Mouse (Mus musculus) heart, embryonic 13.5 days (tissue): ENCODE results near the gene Ccdc17. TPM values are rescaled to one million over a fixed set of nuclear protein-coding genes. Genes with fewer than 3 reads are reported as not detected.
A peak's percentile ranks its signal among the peaks of the same experiment; 100 is the strongest.

Experiments
- ATAC-seq: fragments of 200-750 bp; cut with Nextera tagmentation; 2 replicates; pipeline ENCODE4 v1.8.0; 2017; ENCODE audit warnings: moderate TSS enrichment; ENCODE audit not compliant: insufficient number of reproducible peaks, low FRiP score, low TSS enrichment; ENCODE audit errors: extremely low read depth
- H3K27ac ChIP-seq: fragments of 300-500 bp; sonication (generic); replicated peaks from 2 replicates; pipeline ENCODE4 v1.5.1; 2015; ENCODE audit warnings: moderate library complexity, mild to moderate bottlenecking, inconsistent platforms
- H3K27me3 ChIP-seq: fragments of 300-500 bp; sonication (generic); replicated peaks from 2 replicates; pipeline ENCODE4 v1.6.1; 2015; ENCODE audit warnings: mild to moderate bottlenecking, inconsistent platforms
- H3K36me3 ChIP-seq: fragments of 300-500 bp; sonication (generic); 2 replicates; pipeline ENCODE4 v1.6.1; 2015; ENCODE audit warnings: mild to moderate bottlenecking, inconsistent platforms
- H3K4me1 ChIP-seq: fragments of 300-500 bp; sonication (generic); 2 replicates; pipeline ENCODE4 v1.6.1; 2015; ENCODE audit warnings: inconsistent platforms
- H3K4me2 ChIP-seq: fragments of 300-500 bp; sonication (generic); 2 replicates; pipeline ENCODE4 v1.6.1; 2015; ENCODE audit warnings: inconsistent platforms, mild to moderate bottlenecking, moderate library complexity
- H3K4me3 ChIP-seq: fragments of 300-500 bp; sonication (generic); 2 replicates; pipeline ENCODE4 v1.5.1; 2015; ENCODE audit warnings: moderate library complexity, mild to moderate bottlenecking, inconsistent platforms
- H3K9ac ChIP-seq: fragments of 300-500 bp; sonication (generic); 2 replicates; pipeline ENCODE4 v1.6.1; 2015; ENCODE audit warnings: inconsistent platforms, mild to moderate bottlenecking, moderate library complexity
- H3K9me3 ChIP-seq: fragments of 300-500 bp; sonication (generic); 2 replicates; pipeline ENCODE4 v1.6.1; 2016; ENCODE audit warnings: inconsistent platforms
- WGBS: fragments of 180-500 bp; shearing (Covaris S2); methylation state at CpG from one replicate; pipeline ENCODE4 v1.1.7; 2015; ENCODE audit warnings: mixed read lengths; 5-methylcytosine and 5-hydroxymethylcytosine counted together
- polyA plus RNA-seq: library from polyadenylated mRNA; unstranded; fragments of >200 nt; fragmentation: Nextera tagmentation; extraction: Ambion mirVana; gene quantifications from 2 replicates; pipeline ENCODE4 v1.2.1, GENCODE M21; 2015

Ccdc17 gene
- polyA plus RNA-seq, 1 experiment from 2014 or later: 3.6 TPM

- H3K27ac ChIP-seq: no peak overlapping the region
- no peaks in the 10 kb centered on the region for H3K9me3 ChIP-seq
- peak overlapping the region; percentile 80 for H3K4me3 ChIP-seq
- no peak overlapping the region for H3K9ac ChIP-seq
- peaks cover 57% of the 10 kb centered on the region for H3K4me1 ChIP-seq
- 99% methylated on average over 2 of the region's 2 CpGs for WGBS
- peaks cover 49% of the 10 kb centered on the region for H3K36me3 ChIP-seq
- peak overlapping the region; percentile 90 for H3K4me2 ChIP-seq
- H3K27me3 ChIP-seq: no peaks in the 10 kb centered on the region
- ATAC-seq: no peak
Measured at GRCm38 (mm10) chr4:116649411-116649810, 53.0 kb downstream of the Ccdc17 start.

Other genes starting within 250 kb of the Ccdc17 start
- 12.8 and 12.9 TPM in 2 replicates for gene Mast2, start 132.5 kb upstream of the Ccdc17 start, polyA plus RNA-seq
- 14.3 and 15.6 TPM in 2 replicates for gene Ipp, start 89.1 kb upstream of the Ccdc17 start, polyA plus RNA-seq
- gene Tmem69, start 40.7 kb upstream of the Ccdc17 start, polyA plus RNA-seq: 24.3 and 24.6 TPM in 2 replicates
- gene Gpbp1l1, start 39.0 kb upstream of the Ccdc17 start, polyA plus RNA-seq: 24.4 and 25.0 TPM in 2 replicates
- gene Nasp, start 31.3 kb downstream of the Ccdc17 start, polyA plus RNA-seq: 87.3 and 87.4 TPM in 2 replicates
- gene Akr1a1, start 55.0 kb downstream of the Ccdc17 start, polyA plus RNA-seq: 580 and 636 TPM in 2 replicates
- 967 and 1,034 TPM in 2 replicates for gene Prdx1, start 88.9 kb downstream of the Ccdc17 start, polyA plus RNA-seq
- 33.5 and 35.1 TPM in 2 replicates for gene Mmachc, start 111.8 kb downstream of the Ccdc17 start, polyA plus RNA-seq
- 17.9 and 20.2 TPM in 2 replicates for gene Ccdc163, start 111.9 kb downstream of the Ccdc17 start, polyA plus RNA-seq
- 3.0 and 3.2 TPM in 2 replicates for gene Tesk2, start 124.3 kb downstream of the Ccdc17 start, polyA plus RNA-seq
- gene Toe1, start 211.0 kb downstream of the Ccdc17 start, polyA plus RNA-seq: 19.8 and 21.1 TPM in 2 replicates
- gene Mutyh, start 211.1 kb downstream of the Ccdc17 start, polyA plus RNA-seq: 7.8 and 8.5 TPM in 2 replicates
- 0.70 and 1.0 TPM in 2 replicates for gene Hpdl, start 225.1 kb downstream of the Ccdc17 start, polyA plus RNA-seq